Mouse (Mus musculus): Measurements from ENCODE around the gene Cabp2.
A peak's percentile ranks its signal among the peaks of the same experiment; 100 is the strongest.

Cabp2 gene

DNA sequence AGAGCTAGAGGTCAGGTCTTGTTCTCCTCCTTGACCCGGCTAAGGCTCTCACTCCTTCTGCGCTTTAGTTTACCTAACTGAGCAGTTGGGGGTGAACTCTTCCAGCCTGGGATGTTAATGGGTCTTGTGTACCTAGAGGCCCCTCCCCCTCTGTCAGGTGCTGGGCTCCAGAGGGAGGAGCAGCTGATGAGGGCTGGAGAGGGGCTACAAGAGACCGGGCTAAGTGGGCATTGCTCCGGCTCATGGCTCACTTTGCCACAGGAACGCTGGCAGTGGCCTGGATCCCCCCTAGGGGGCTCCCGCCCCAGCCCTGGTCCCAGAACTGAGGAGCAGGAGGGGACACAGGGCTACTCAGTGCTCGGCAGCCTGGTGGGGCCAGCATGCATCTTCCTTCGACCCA is 2.4 kb downstream of the Cabp2 start:
- no peak for DNase-seq

DNA sequence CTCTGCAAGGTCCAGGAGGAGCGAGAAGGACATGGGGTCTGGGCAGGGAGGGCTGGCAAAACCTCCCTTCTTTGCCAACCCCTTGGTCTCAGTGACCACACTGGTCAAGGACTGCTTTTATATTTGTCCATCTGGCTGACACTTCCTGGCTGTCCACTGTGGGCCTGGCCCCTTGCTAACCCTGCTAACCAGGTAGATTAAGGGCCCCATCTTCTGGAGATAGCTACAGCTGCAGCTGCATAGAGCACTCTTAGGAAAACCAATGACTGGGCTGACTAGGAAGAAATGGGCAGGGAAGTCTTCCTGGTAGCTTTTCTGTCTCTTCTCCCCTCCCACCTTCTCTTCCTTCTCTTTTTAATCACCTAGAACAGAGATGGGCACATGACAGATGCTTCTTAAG is 3.6 kb downstream of the Cabp2 start:
- DNase-seq, result no peak

- DNase-seq, result no peak
Measured at GRCm38 (mm10) chr19:4086156-4086555, 4.8 kb downstream of the Cabp2 start.

GRCm38 (mm10) chr19:4087090-4087489 is 5.7 kb downstream of the Cabp2 start:
- DNase-seq, result no peak

DNA sequence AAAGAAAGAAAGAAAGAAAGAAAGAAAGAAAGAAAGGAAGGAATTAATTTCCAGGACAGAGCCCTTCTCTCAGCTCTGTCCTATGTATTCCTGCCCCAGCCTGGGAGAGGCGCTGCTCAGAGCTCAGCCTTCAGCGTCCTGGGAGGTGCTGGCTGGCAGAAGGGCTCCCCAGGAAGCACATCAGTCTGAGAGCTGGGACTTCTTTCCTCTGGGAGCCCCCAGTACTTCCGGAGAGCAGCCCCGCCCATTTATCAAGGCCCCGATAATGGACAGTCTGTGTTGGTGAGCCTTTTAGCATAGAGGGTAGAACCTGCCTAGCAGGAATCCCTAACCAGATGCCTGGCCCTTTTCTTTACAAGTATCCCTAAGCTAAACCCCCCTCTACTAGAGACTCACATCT is 6.8 kb downstream of the Cabp2 start:
- DNase-seq, result no peak

DNA sequence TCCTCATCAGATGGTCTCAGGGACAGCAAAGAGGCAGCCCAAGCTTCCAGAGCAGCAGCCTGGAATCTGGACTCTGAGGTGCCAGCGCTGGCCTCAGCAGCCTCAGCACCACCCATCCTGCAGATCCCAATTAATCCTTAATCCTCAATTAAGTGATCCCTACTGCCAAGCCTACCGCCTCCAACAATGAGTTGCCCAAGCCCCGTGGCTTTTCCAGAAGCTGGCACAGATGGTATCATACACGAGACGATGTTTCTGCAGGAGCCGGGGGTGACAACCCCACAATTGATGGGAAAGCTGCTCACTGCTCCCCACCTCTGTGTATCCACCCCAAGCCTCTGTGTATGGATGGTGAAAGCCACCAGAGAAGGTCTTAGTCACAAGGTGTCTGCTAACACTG is 7.8 kb downstream of the Cabp2 start:
- no peak for DNase-seq

DNA sequence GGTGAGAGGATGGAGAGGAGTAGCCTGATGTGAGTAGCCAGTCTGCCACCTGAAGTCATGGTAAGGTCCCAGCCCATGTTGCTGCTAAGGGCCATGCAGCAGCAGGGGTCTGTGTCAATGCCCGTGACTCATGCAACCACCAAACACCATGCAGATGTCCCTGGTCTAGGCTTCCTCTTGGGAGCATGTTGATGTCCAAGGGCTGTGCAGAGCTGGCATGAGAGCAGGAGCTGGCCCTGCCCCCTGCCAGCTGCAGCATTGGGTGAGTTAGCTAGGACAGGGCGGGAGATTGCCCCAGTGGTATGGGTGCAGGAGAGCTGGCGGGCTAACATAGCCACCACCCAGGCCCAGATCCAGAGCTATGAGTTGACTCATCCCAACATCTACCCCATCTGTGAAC is 9.1 kb downstream of the Cabp2 start:
- DNase-seq, result no peak

- DNase-seq, result no peak
Measured at GRCm38 (mm10) chr19:4091383-4091782, 10.0 kb downstream of the Cabp2 start.

GRCm38 (mm10) chr19:4092750-4093149 is 11.4 kb downstream of the Cabp2 start:
- no peak for DNase-seq

GRCm38 (mm10) chr19:4093772-4094171 is 12.4 kb downstream of the Cabp2 start:
- no peak for DNase-seq

DNA sequence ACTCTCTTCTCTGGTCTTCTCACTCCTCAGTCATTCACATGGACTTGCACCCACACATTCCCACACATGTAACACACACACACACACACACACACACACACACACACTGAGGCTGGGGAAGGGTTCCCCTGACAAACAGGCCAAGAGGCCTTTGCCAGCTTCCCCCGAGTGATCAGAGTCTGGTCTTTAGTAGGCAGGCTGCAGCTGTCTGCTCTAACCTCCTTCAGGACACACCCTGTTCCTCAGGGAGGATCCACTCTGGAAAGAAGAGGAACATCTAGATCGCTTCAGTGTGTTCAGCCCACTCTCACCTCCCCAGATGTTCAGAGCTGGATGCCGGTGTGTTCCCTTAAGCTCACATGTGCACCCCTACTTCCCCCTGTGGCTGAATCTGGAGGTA is 13.0 kb downstream of the Cabp2 start:
- DNase-seq, result no peak

DNA sequence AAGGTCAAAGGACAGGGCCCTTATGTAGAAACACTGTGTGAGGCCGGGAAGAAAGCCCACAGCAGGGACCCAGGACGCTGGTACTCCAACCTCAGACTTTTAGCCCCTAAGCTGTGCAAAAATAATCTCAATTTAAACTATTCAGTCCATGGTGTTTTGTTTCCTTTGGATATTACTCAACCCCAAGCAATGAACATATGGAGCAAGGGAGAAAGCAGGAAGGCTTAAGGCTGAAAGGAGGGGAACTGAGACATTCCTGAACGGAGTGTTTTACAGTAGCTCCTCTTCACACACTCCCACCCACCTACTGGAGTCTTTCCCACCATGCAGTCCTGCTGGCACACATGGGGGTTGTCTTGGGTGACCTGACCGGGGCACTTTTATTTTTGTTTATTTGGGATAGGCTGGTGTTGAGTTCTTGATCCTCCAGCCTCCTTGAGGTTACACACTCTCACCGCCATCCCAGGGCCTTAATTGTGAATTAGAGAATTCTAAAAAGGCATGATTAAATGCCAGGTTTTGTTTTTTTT is 13.5 kb downstream of the Cabp2 start:
- no peak for DNase-seq

DNA sequence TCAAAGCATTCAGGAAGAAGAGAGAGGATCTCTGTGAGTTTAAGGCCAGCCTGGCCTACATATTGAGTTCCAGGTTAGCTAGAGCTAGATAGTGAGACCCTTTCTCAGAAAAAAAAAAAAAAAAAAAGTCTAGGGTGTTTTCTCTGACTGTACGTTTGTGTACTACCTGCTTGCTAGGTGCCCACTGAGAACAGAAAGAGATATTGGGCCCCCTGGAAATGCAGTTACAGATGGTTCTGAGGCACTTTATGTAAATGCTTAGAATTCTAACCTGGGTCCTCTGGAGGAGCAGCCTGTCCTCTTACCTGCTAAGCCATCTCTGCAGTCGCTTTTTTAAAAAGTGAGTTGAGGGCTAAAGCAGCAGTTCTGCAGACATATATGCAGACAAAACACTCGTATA is 14.4 kb downstream of the Cabp2 start:
- no peak for DNase-seq

DNA sequence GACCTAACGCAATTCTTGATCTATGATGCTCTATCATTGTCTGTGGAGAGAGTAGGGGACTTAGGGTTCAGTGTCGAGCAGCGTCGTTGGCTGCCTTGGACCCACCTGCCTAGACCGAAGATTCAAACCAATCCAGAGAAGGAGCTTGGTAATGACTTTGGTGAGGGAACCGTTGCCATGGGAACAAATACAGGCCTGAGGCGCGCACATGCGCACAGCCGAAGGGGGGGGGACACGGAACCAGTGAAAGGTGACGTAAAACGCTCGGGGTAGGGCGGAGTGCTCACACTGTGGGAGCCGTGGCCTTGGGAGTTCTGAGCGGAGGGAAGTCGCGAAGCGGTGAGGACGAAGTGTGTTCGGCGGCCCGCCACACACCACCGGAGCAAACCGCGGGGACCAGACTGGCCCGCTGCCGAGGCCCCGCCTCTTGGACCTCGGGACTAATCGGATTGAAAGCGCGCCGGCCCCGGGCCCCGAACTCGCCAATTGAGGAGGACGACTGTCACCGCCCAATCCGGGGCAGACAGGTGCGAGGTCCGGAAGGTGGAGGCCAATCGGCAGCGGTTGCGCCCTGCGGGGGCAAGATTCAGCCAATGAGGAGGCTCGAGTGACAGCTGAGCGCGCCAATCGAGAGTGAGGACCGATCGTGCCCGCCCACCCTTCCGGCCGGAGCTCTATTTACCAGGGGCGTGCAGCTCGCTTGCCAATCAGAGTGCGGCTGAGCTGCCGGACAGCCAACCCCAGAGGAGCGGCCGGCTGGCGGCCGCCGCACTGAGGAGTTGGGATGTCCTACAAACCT is 15.5 kb downstream of the Cabp2 start, which contains the start of gene Cdk2ap2:
TSS of gene Cdk2ap2 (plus strand) at position 541 of the 799 bp plus-strand sequence.
- peak; percentile 99 for DNase-seq

- DNase-seq, result peak; percentile 84
Measured at GRCm38 (mm10) chr19:4097441-4097825, 16.1 kb downstream of the Cabp2 start.

GRCm38 (mm10) chr19:4098426-4098825 is 17.0 kb downstream of the Cabp2 start:
- DNase-seq, result no peak

- DNase-seq, result peak; percentile 98
Measured at GRCm38 (mm10) chr19:4099056-4099455, 17.7 kb downstream of the Cabp2 start.

DNA sequence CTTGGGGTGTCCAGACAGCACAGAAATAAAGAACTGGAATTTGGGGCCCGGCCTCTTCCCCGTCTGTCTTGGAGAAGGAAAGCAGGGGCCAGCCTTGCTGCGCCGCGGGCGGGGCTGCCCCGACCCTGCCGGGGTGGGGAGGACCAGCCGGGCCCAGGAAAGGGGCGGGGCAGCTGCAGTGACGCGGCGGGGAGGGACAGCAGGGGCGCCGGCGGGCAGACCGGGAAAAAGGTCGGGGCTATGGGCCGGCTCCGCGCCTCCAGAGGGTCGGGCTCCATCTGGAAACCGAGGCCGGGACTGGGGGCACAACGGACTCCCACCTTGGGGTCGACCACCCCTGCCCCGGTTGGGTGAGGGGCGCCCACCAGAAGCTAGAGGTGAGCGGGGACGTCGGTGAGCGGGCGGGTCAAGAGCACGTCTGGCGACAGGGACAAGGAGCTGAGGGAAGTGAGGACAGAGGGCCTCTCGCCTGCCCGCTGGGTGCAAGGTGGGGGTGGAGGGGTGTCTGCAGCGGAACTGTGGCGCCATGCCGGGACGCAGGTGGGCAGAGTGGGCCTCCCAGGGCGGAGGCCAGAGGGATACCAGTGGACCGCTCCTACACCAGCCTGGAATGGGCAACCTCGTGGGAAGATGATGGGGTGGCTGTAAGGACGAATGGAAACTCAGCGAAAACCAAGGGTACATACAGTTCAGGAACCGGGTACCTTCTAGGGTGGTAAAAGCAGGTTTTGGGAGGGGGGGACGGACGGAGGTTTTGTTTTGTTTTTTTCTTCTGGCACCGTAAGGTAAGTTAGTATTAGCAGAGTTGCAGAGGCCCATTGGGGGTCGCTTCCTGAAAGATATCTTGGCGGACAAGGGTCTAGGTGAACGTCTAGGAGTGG is 18.7 kb downstream of the Cabp2 start, which contains the start of gene Pitpnm1:
TSS of gene Pitpnm1 (plus strand) at position 162 of the 881 bp plus-strand sequence.
- peak; percentile 85 for DNase-seq

GRCm38 (mm10) chr19:4100718-4101261 is 19.4 kb downstream of the Cabp2 start:
- DNase-seq, result no peak

DNA sequence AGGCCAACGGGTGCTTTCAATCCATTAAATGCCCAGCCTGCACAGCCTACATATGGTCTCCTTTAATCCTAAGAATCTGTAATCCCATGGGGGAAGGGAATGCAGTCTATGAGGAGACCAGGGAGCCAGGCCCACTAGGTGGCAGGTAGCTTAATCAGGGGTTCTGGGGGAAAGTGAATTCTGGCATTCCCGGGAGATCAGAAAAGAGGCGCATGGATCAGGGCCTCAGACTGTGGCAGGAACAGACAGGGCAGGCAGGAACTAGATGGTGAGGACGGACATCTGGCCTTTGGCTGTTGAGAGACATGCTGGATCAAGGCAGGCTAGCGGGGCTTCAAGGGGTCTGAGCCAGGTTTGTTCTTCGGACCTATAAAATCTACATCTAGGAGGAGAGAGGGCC is 20.1 kb downstream of the Cabp2 start:
- no peak for DNase-seq

- DNase-seq, result no peak
Measured at GRCm38 (mm10) chr19:4102049-4102448, 20.7 kb downstream of the Cabp2 start.

- DNase-seq, result no peak
Measured at GRCm38 (mm10) chr19:4102626-4103025, 21.2 kb downstream of the Cabp2 start.

GRCm38 (mm10) chr19:4103294-4103693 is 21.9 kb downstream of the Cabp2 start:
- no peak for DNase-seq
